Mouse (Mus musculus) lung, adult 2 months (tissue): ENCODE measurements around the gene Calcrl. TPM values are rescaled to one million over a fixed set of nuclear protein-coding genes. Genes with fewer than 3 reads are reported as not detected.

Experiments
- DNase-seq: peaks from one replicate; pipeline ENCODE4 v3.0.0; 2022
- H3K4me1 ChIP-seq: fragments of 200-500 bp; 2 replicates; pipeline ENCODE4 v1.6.1; 2011; ENCODE audit warnings: low read length; ENCODE audit not compliant: control insufficient read depth, insufficient read depth
- H3K4me3 ChIP-seq: fragments of 200-500 bp; replicated peaks from 2 replicates; pipeline ENCODE3; 2011; ENCODE audit warnings: low read depth, mild to moderate bottlenecking, control low read depth, low read length; ENCODE audit errors: extremely low read depth
- CTCF ChIP-seq: fragments of 200-500 bp; IDR thresholded peaks from 2 replicates; pipeline ENCODE4 v1.5.1; 2011; ENCODE audit warnings: mild to moderate bottlenecking, low read length, control low read depth; ENCODE audit not compliant: insufficient read depth
- POLR2A ChIP-seq: fragments of 200-500 bp; IDR thresholded peaks from 2 replicates; pipeline ENCODE4 v1.6.1; 2011; ENCODE audit warnings: low read depth, mild to moderate bottlenecking, control low read depth, low read length, borderline replicate concordance; ENCODE audit errors: extremely low read depth
- WGBS: fragments of 180-500 bp; shearing (Covaris S2); methylation state at CpG from one replicate; pipeline ENCODE4 v1.1.7; 2018; 5-methylcytosine and 5-hydroxymethylcytosine counted together
- polyA plus RNA-seq: library from polyadenylated mRNA; depleted of rRNA; stranded (reverse); fragments of >200 nt; gene quantifications from 2 replicates; pipeline ENCODE4 v1.2.3, GENCODE M21; 2012

Calcrl gene
- polyA plus RNA-seq, 1 experiment = 192 TPM

- WGBS = 19% methylated on average over 5 of the region's 5 CpGs
- Histone ChIP-seq H3K4me3 (no peak overlapping the region), H3K4me1 (no peaks in the 10 kb centered on the region)
- no peak for TF ChIP-seq CTCF
- TF ChIP-seq POLR2A = no peak
- DNase-seq = no peak
Measured at GRCm38 (mm10) chr2:84454051-84454450, 28.8 kb upstream of the Calcrl start.

GRCm38 (mm10) chr2:84445499-84445898 lies 20.3 kb upstream of the Calcrl start:
- DNase-seq = no peak
- TF ChIP-seq CTCF (no peak), POLR2A (no peak)
- no peaks in the 10 kb centered on the region for H3K4me1 ChIP-seq
- no peak overlapping the region for H3K4me3 ChIP-seq
- WGBS = 64% methylated on average over 1 of the region's 1 CpGs

- no peak for TF ChIP-seq CTCF
- TF ChIP-seq POLR2A = no peak
- no peak overlapping the region for H3K4me3 ChIP-seq
- 35% methylated on average over 5 of the region's 5 CpGs for WGBS
- no peaks in the 10 kb centered on the region for H3K4me1 ChIP-seq
- DNase-seq = no peak
Measured at GRCm38 (mm10) chr2:84441940-84442339, 16.7 kb upstream of the Calcrl start.

- Histone ChIP-seq H3K4me1 (peaks cover 5% of the 10 kb centered on the region), H3K4me3 (no peak overlapping the region)
- DNase-seq = no peak
- 30% methylated on average over 11 of the region's 11 CpGs for WGBS
- TF ChIP-seq CTCF (peak; percentile 20; the same call in 1 of the 2 replicates), POLR2A (no peak)
Measured at GRCm38 (mm10) chr2:84429724-84430123, 4.5 kb upstream of the Calcrl start.

GRCm38 (mm10) chr2:84428836-84429235 lies 3.6 kb upstream of the Calcrl start:
- no peak for TF ChIP-seq CTCF
- no peak for TF ChIP-seq POLR2A
- Histone ChIP-seq H3K4me3 (no peak overlapping the region), H3K4me1 (peaks cover 5% of the 10 kb centered on the region)
- DNase-seq = no peak
- 56% methylated on average over 3 of the region's 3 CpGs for WGBS

GRCm38 (mm10) chr2:84426531-84426930 lies 1.3 kb upstream of the Calcrl start:
- WGBS = 43% methylated on average over 4 of the region's 4 CpGs
- Histone ChIP-seq H3K4me3 (peak overlapping the region; percentile 10), H3K4me1 (peaks cover 5% of the 10 kb centered on the region)
- TF ChIP-seq CTCF (no peak), POLR2A (no peak)
- DNase-seq = no peak

GRCm38 (mm10) chr2:84416501-84416900 lies 8.7 kb downstream of the Calcrl start:
- DNase-seq = no peak
- no peak for TF ChIP-seq POLR2A
- no peak for TF ChIP-seq CTCF
- H3K4me1 ChIP-seq = peaks cover 3% of the 10 kb centered on the region; the same call in 1 of the 2 replicates
- 47% methylated on average over 4 of the region's 4 CpGs for WGBS
- peak overlapping the region; percentile 58 for H3K4me3 ChIP-seq

- no peak for TF ChIP-seq POLR2A
- TF ChIP-seq CTCF = no peak
- DNase-seq = no peak
- no peak overlapping the region for H3K4me3 ChIP-seq
- H3K4me1 ChIP-seq = peaks cover 10% of the 10 kb centered on the region
Measured at GRCm38 (mm10) chr2:84409796-84410592, 15.2 kb downstream of the Calcrl start.

- H3K4me1 ChIP-seq = peaks cover 12% of the 10 kb centered on the region
- WGBS = 57% methylated on average over 3 of the region's 3 CpGs
- TF ChIP-seq CTCF (no peak), POLR2A (no peak)
- DNase-seq = no peak
- peak overlapping the region; percentile 1 for H3K4me3 ChIP-seq
Measured at GRCm38 (mm10) chr2:84404834-84405233, 20.4 kb downstream of the Calcrl start.

- peaks cover 8% of the 10 kb centered on the region for H3K4me1 ChIP-seq
- no peak for TF ChIP-seq CTCF
- 54% methylated on average over 3 of the region's 3 CpGs for WGBS
- no peak overlapping the region for H3K4me3 ChIP-seq
- no peak for DNase-seq
Measured at GRCm38 (mm10) chr2:84402713-84403112, 22.5 kb downstream of the Calcrl start.
